Mouse (Mus musculus) MEL (cell line): ENCODE measurements at regions not wholly inside any gene's neighbourhood (a gene's known extent, or its start where the extent isn't known, plus 50 kb on each side); places are given as distances from the start of the nearest gene placed in this dataset.

Source experiments
- DNase-seq: peaks from one replicate; pipeline ENCODE4 v3.0.0; 2011; ENCODE audit warnings: low read depth, low spot score
- H3K27ac ChIP-seq: 2 replicates; pipeline ENCODE4 v1.5.1; 2012; ENCODE audit warnings: low read depth, mild to moderate bottlenecking, control low read depth, low read length, moderate library complexity; ENCODE audit not compliant: control insufficient read depth
- H3K27me3 ChIP-seq, 2 experiments: fragments of 150-350 bp in 1 of 2; sonication (generic) in 1 of 2; 2 replicates each; pipeline ENCODE4 v1.6.1; 2012; ENCODE audit warnings: low read length in 2 of 2, mild to moderate bottlenecking in 2 of 2, improper control_type of control experiment in 1 of 2, moderate library complexity in 1 of 2; ENCODE audit not compliant: insufficient read depth in 2 of 2, control insufficient read depth in 1 of 2
- H3K36me3 ChIP-seq, 2 experiments: 2 replicates each; pipeline ENCODE4 v1.6.1; 2012 to 2014; ENCODE audit warnings: low read length in 2 of 2, improper control_type of control experiment in 1 of 2, inconsistent platforms in 1 of 2, mild to moderate bottlenecking in 1 of 2; ENCODE audit not compliant: insufficient read depth in 2 of 2, control insufficient read depth in 1 of 2
- H3K4me1 ChIP-seq, 2 experiments: fragments of 150-350 bp in 1 of 2; sonication (generic) in 1 of 2; 2 replicates each; pipeline ENCODE4 v1.6.1; 2012; ENCODE audit warnings: low read length in 2 of 2, improper control_type of control experiment in 1 of 2, mild to moderate bottlenecking in 1 of 2; ENCODE audit not compliant: insufficient read depth in 2 of 2, control insufficient read depth in 1 of 2
- H3K4me3 ChIP-seq, 2 experiments: fragments of 150-350 bp in 1 of 2; sonication (generic) in 1 of 2; 2 replicates each; pipeline ENCODE4 v1.5.1; 2012; ENCODE audit warnings: low read depth in 2 of 2, low read length in 2 of 2, mild to moderate bottlenecking in 2 of 2, moderate library complexity in 2 of 2, control low read depth in 1 of 2, improper control_type of control experiment in 1 of 2; ENCODE audit not compliant: control insufficient read depth in 1 of 2, insufficient read depth in 1 of 2
- H3K79me2 ChIP-seq: 2 replicates; pipeline ENCODE4 v1.6.1; 2012; ENCODE audit warnings: mild to moderate bottlenecking, low read length, moderate library complexity; ENCODE audit not compliant: control insufficient read depth, poor library complexity, insufficient read depth
- H3K9ac ChIP-seq: 2 replicates; pipeline ENCODE4 v1.6.1; 2012; ENCODE audit warnings: low read depth, mild to moderate bottlenecking, control low read depth, low read length, moderate library complexity; ENCODE audit not compliant: control insufficient read depth, poor library complexity, severe bottlenecking
- H3K9me3 ChIP-seq: fragments of 150-350 bp; sonication (generic); replicated peaks from 2 replicates; pipeline ENCODE4 v1.6.1; 2012; ENCODE audit warnings: mild to moderate bottlenecking, low read length, improper control_type of control experiment, moderate library complexity; ENCODE audit not compliant: insufficient read depth
- BHLHE40 ChIP-seq: IDR thresholded peaks from 2 replicates; pipeline ENCODE4 v1.6.1; 2012; ENCODE audit warnings: low read depth, mild to moderate bottlenecking, inconsistent platforms, low read length, improper control_type of control experiment, borderline replicate concordance
- ETS1 ChIP-seq: IDR thresholded peaks from 2 replicates; pipeline ENCODE4 v1.6.1; 2012; ENCODE audit warnings: low read depth, mild to moderate bottlenecking, inconsistent platforms, low read length, improper control_type of control experiment, moderate library complexity
- GATA1 ChIP-seq: IDR thresholded peaks from 2 replicates; pipeline ENCODE4 v1.6.1; 2011; ENCODE audit warnings: low read depth, low read length, improper control_type of control experiment
- JUND ChIP-seq: IDR thresholded peaks from 2 replicates; pipeline ENCODE4 v1.6.1; 2011; ENCODE audit warnings: low read depth, mild to moderate bottlenecking, improper control_type of control experiment, low read length
- MAZ ChIP-seq: IDR thresholded peaks from 2 replicates; pipeline ENCODE4 v1.6.1; 2012; ENCODE audit warnings: low read depth, mild to moderate bottlenecking, inconsistent platforms, low read length, improper control_type of control experiment
- MEF2A ChIP-seq: IDR thresholded peaks from 2 replicates; pipeline ENCODE4 v1.6.1; 2014; ENCODE audit warnings: low read depth, mild to moderate bottlenecking, inconsistent platforms, low read length, improper control_type of control experiment; ENCODE audit not compliant: poor library complexity, insufficient replicate concordance, severe bottlenecking; ENCODE audit errors: extremely low read depth
- MYC ChIP-seq: IDR thresholded peaks from 2 replicates; pipeline ENCODE4 v1.6.1; 2011; ENCODE audit warnings: low read depth, mild to moderate bottlenecking, low read length, improper control_type of control experiment, moderate library complexity
- NELFE ChIP-seq: IDR thresholded peaks from 2 replicates; pipeline ENCODE4 v1.6.1; 2011; ENCODE audit warnings: low read depth, low read length, improper control_type of control experiment
- NRF1 ChIP-seq: IDR thresholded peaks from 2 replicates; pipeline ENCODE4 v1.6.1; 2014; ENCODE audit warnings: low read depth, mild to moderate bottlenecking, inconsistent platforms, low read length, improper control_type of control experiment, moderate library complexity; ENCODE audit not compliant: poor library complexity, insufficient read depth, severe bottlenecking
- RAD21 ChIP-seq: IDR thresholded peaks from 2 replicates; pipeline ENCODE4 v1.6.1; 2011; ENCODE audit warnings: mild to moderate bottlenecking, low read depth, low read length, improper control_type of control experiment
- TCF12 ChIP-seq: IDR thresholded peaks from 2 replicates; pipeline ENCODE4 v1.6.1; 2014; ENCODE audit warnings: low read depth, mild to moderate bottlenecking, inconsistent platforms, low read length, improper control_type of control experiment, moderate library complexity
- USF1 ChIP-seq: IDR thresholded peaks from 2 replicates; pipeline ENCODE4 v1.6.1; 2014; ENCODE audit warnings: low read depth, mild to moderate bottlenecking, inconsistent platforms, low read length, improper control_type of control experiment, moderate library complexity
- USF2 ChIP-seq, 2 experiments: IDR thresholded peaks; 2 replicates each; pipeline ENCODE4 v1.6.1; 2011 to 2012; ENCODE audit warnings: improper control_type of control experiment in 2 of 2, low read length in 2 of 2, borderline replicate concordance in 1 of 2, inconsistent platforms in 1 of 2, low read depth in 1 of 2, mild to moderate bottlenecking in 1 of 2; ENCODE audit not compliant: insufficient read depth in 1 of 2

DNA sequence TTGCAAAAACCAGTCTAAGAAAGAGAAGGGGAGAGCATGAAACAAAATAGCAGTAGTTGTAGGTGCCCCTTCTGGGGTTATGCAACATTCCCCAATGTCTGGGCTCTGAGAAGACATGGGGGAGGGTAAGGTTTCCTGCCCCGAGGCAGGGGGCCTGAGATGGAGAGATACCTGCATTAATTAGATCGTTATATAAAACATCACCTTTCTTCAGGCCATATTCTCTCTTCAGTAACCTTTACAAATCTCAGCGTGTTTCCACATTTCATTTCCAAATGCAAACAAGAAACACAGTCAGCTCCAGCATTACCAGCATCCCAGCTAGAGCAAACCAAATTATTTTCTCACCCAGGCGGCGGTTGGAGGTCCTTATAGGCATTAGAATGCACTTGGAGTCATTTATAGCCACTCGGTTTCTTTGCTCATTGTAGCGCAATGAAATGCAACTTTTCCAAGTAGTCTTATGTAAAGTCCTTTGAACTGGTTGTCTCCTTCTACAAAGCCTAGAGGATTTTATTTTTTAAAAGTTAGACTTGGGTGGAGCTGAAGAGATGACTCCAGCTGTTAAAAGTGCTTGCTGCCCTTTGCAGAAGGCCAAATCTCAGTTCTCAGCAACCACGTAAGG is 63.4 kb upstream of the Arl15 start:
- H3K9ac ChIP-seq: no peak overlapping the region
- no peak for TF ChIP-seq GATA1
- no peak for TF ChIP-seq RAD21
- TF ChIP-seq NELFE: no peak
- TF ChIP-seq TCF12: no peak
- no peak for TF ChIP-seq USF2 (IDR thresholded peaks at IDR 0.05; ENCODE audit: borderline replicate concordance in 1 of 2, insufficient read depth in 1 of 2, low read depth in 1 of 2, low read length in 2 of 2)
- no peak for TF ChIP-seq MEF2A
- TF ChIP-seq JUND: no peak
- no peak for TF ChIP-seq MAZ
- no peak for TF ChIP-seq NRF1
- TF ChIP-seq MYC: no peak
- no peak for TF ChIP-seq BHLHE40
- peaks cover 0 to 3% of the 10 kb centered on the region in 2 experiments; a peak in 1 of 4 replicates for H3K36me3 ChIP-seq
- H3K79me2 ChIP-seq: no peaks in the 10 kb centered on the region
- no peaks in the 10 kb centered on the region for H3K9me3 ChIP-seq
- no peak for DNase-seq
- H3K4me3 ChIP-seq: no peak overlapping the region
- H3K27me3 ChIP-seq: no peaks in the 10 kb centered on the region
- peaks cover 0 to 6% of the 10 kb centered on the region in 2 experiments; a peak in 2 of 4 replicates for H3K4me1 ChIP-seq
- no peak overlapping the region for H3K27ac ChIP-seq

DNA sequence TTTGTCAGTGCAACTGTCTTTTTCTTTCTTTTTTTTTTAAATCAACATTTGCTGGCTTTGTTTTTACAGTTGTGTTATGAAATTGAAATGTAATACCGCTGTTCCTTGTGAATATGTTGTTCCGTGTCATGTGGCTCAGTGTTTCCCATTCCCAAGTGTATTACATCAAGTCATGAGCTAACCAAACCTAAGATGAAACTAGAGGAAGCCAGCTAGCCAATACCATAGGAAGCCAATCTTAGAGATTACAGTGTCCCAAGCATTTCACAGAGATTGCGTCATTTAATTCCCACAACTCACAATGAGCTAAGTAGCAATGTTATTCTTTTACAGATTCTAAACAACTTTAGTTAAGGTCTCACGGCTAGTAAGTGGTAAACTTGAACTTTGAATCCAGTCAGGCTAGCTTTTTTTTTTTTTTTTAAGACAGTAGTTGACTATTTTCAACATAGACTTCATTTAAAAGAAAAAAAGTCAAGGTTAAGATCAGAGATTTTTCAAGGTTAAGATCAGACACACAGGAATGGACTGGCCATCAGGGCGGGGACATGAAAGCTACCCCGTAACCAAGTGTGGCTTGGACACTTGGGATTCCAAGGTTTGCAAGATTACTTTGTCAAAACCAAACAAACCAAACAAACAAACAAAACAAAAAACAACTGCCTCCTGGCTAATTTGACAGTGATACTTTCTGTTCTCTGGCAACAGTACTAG is 64.1 kb upstream of the Arl15 start:
- peak; percentile 23 for DNase-seq
- Histone ChIP-seq H3K4me3 (no peak overlapping the region; a peak in 1 of 4 replicates), H3K27me3 (no peaks in the 10 kb centered on the region), H3K79me2 (no peaks in the 10 kb centered on the region), H3K27ac (no peak overlapping the region), H3K9me3 (no peaks in the 10 kb centered on the region), H3K4me1 (peaks cover 0 to 6% of the 10 kb centered on the region in 2 experiments; a peak in 2 of 4 replicates), H3K9ac (no peak overlapping the region), H3K36me3 (peaks cover 0 to 3% of the 10 kb centered on the region in 2 experiments; a peak in 1 of 4 replicates)
- TF ChIP-seq USF1 (0 out of 2 replicates have a peak, but pooled peaks have one; percentile 6), ETS1 (peak; percentile 21; the same call in 1 of the 2 replicates), NRF1 (no peak)
